Mouse (Mus musculus): ENCODE data around the gene Yy1. TPM values are rescaled to one million over a fixed set of nuclear protein-coding genes. Genes with fewer than 3 reads are reported as not detected.

Gene Yy1
- polyA plus RNA-seq, 1 experiment: 15.2 TPM

- DNase-seq (ENCODE audit: low read depth in 1 of 2, low spot score in 2 of 2): no peak
- TF ChIP-seq POLR2A (IDR thresholded peaks at IDR 0.05; ENCODE audit: low read depth, low read length) (no peak), CTCF (IDR thresholded peaks at IDR 0.05; ENCODE audit: extremely low read depth, insufficient read depth, insufficient read length, insufficient replicate concordance) (no peak)
- peak overlapping the region; percentile 75 for H3K27ac ChIP-seq (ENCODE audit: insufficient read depth, low read length)
- peaks cover 39% of the 10 kb centered on the region for H3K36me3 ChIP-seq (ENCODE audit: control insufficient read depth, insufficient read depth, low read length)
- H3K4me3 ChIP-seq (ENCODE audit: extremely low read depth, insufficient read depth, insufficient read length): no peak overlapping the region
- H3K27me3 ChIP-seq (ENCODE audit: control insufficient read depth, insufficient read depth, low read length): no peaks in the 10 kb centered on the region
- no peaks in the 10 kb centered on the region for H3K4me1 ChIP-seq (ENCODE audit: control insufficient read depth, insufficient read depth, insufficient read length)
- 89% methylated on average over 6 of the region's 6 CpGs for WGBS
Measured at GRCm38 (mm10) chr12:108865007-108865494, 72.3 kb downstream of the Yy1 start.

- DNase-seq (ENCODE audit: low read depth in 1 of 2, low spot score in 2 of 2): no peak
- Histone ChIP-seq H3K27ac (ENCODE audit: insufficient read depth, low read length) (no peak overlapping the region), H3K4me1 (ENCODE audit: control insufficient read depth, insufficient read depth, insufficient read length) (no peaks in the 10 kb centered on the region), H3K36me3 (ENCODE audit: control insufficient read depth, insufficient read depth, low read length) (peaks cover 38% of the 10 kb centered on the region), H3K4me3 (ENCODE audit: extremely low read depth, insufficient read depth, insufficient read length) (no peak overlapping the region), H3K27me3 (ENCODE audit: control insufficient read depth, insufficient read depth, low read length) (no peaks in the 10 kb centered on the region)
- TF ChIP-seq CTCF (IDR thresholded peaks at IDR 0.05; ENCODE audit: extremely low read depth, insufficient read depth, insufficient read length, insufficient replicate concordance): no peak
- TF ChIP-seq POLR2A (IDR thresholded peaks at IDR 0.05; ENCODE audit: low read depth, low read length): no peak
- 81% methylated on average over 2 of the region's 2 CpGs for WGBS
Measured at GRCm38 (mm10) chr12:108869575-108869974, 76.8 kb downstream of the Yy1 start.

Other genes starting within 250 kb of the Yy1 start
- gene Evl, start 238.3 kb upstream of the Yy1 start, polyA plus RNA-seq (2012; rRNA removed): 213 and 226 TPM in 2 replicates
- gene Degs2, start 90.7 kb upstream of the Yy1 start, polyA plus RNA-seq (2012; rRNA removed): 0.11 TPM in 1 of 2 replicates, not detected in the other
- gene Slc25a29, start 42.9 kb downstream of the Yy1 start, polyA plus RNA-seq (2012; rRNA removed): 5.9 and 9.6 TPM in 2 replicates
- 3.2 and 5.2 TPM in 2 replicates for gene Slc25a47, start 43.1 kb downstream of the Yy1 start, polyA plus RNA-seq (2012; rRNA removed)
- 6.4 and 9.5 TPM in 2 replicates for gene Wdr25, start 100.7 kb downstream of the Yy1 start, polyA plus RNA-seq (2012; rRNA removed)
- 45.5 and 60.3 TPM in 2 replicates for gene Wars, start 101.2 kb downstream of the Yy1 start, polyA plus RNA-seq (2012; rRNA removed)